Mouse (Mus musculus): ENCODE measurements around the gene Snapc4. TPM values are rescaled to one million over a fixed set of nuclear protein-coding genes. Genes with fewer than 3 reads are reported as not detected.
"Not testable (repeated sequence)": the region's sequence is repeated elsewhere in the genome, so short reads cannot be mapped to it uniquely, and the experiment has no call there.

The Snapc4 gene
- 10 to 100 TPM; 24.7 to 68.1 (median 42.8) TPM for total RNA-seq (2022)

GRCm38 (mm10) chr2:26380131-26380771 lies at the start of gene Snapc4:
Gene Snapc4, minus strand, starts transcription at chr2:26380653.
- DNase-seq: peak; percentile 78

- no peak for DNase-seq
These were observed 49.4 kb upstream of the Snapc4 start for GRCm38 (mm10) chr2:26429851-26430250.

GRCm38 (mm10) chr2:26424541-26424940 lies 44.1 kb upstream of the Snapc4 start:
- DNase-seq: no peak

GRCm38 (mm10) chr2:26423086-26423485 lies 42.6 kb upstream of the Snapc4 start:
- no peak for DNase-seq

- DNase-seq: no peak
These were observed 41.5 kb upstream of the Snapc4 start for GRCm38 (mm10) chr2:26421969-26422368.

- DNase-seq: no peak
These were observed 37.7 kb upstream of the Snapc4 start for GRCm38 (mm10) chr2:26418120-26418519.

- no peak for DNase-seq
These were observed 36.6 kb upstream of the Snapc4 start for GRCm38 (mm10) chr2:26417066-26417465.

- DNase-seq: peak; percentile 69
These were observed 30.5 kb upstream of the Snapc4 start for GRCm38 (mm10) chr2:26410931-26411411.

- no peak for DNase-seq
These were observed 29.6 kb upstream of the Snapc4 start for GRCm38 (mm10) chr2:26410091-26410490.

GRCm38 (mm10) chr2:26409362-26409761 lies 28.9 kb upstream of the Snapc4 start:
- no peak for DNase-seq

- DNase-seq: peak; percentile 93
These were observed 28.3 kb upstream of the Snapc4 start, which contains the start of gene Inpp5e for GRCm38 (mm10) chr2:26408515-26409356. Gene Inpp5e, minus strand, starts transcription at chr2:26409203.

GRCm38 (mm10) chr2:26403306-26403705 lies 22.9 kb upstream of the Snapc4 start:
- no peak for DNase-seq

- no peak for DNase-seq
These were observed 21.8 kb upstream of the Snapc4 start for GRCm38 (mm10) chr2:26402265-26402664.

GRCm38 (mm10) chr2:26401023-26401422 lies 20.6 kb upstream of the Snapc4 start:
- no peak for DNase-seq

- DNase-seq: no peak
These were observed 19.8 kb upstream of the Snapc4 start for GRCm38 (mm10) chr2:26400296-26400695.

GRCm38 (mm10) chr2:26399647-26400046 lies 19.2 kb upstream of the Snapc4 start:
- DNase-seq: no peak

- DNase-seq: no peak
These were observed 18.5 kb upstream of the Snapc4 start for GRCm38 (mm10) chr2:26398978-26399377.

GRCm38 (mm10) chr2:26391617-26392016 lies 11.2 kb upstream of the Snapc4 start:
- no peak for DNase-seq

- DNase-seq: no peak
These were observed 10.5 kb upstream of the Snapc4 start for GRCm38 (mm10) chr2:26390954-26391353.

GRCm38 (mm10) chr2:26389154-26389690 lies 8.8 kb upstream of the Snapc4 start, which contains the start of the genes Entr1 and Pmpca:
Gene Entr1, minus strand, starts transcription at chr2:26389316.
Gene Pmpca, plus strand, starts transcription at chr2:26389339.
- DNase-seq: peak; percentile 60

GRCm38 (mm10) chr2:26388682-26389153 lies 8.3 kb upstream of the Snapc4 start:
- DNase-seq: no peak

GRCm38 (mm10) chr2:26387713-26388112 lies 7.3 kb upstream of the Snapc4 start:
- no peak for DNase-seq

GRCm38 (mm10) chr2:26380871-26381270 lies 418 bp upstream of the Snapc4 start:
- not testable (repeated sequence) for DNase-seq

Data from adrenal gland, adult 8-10 months (tissue).